Mouse (Mus musculus) cerebellum, adult 2 months (tissue): ENCODE results near the gene Sf3b4.

ENCODE experiments used
- CTCF ChIP-seq: fragments of 200-500 bp; IDR thresholded peaks from 2 replicates; pipeline ENCODE4 v1.5.1; 2011; ENCODE audit warnings: low read depth, mild to moderate bottlenecking, control low read depth, low read length, moderate library complexity, borderline replicate concordance; ENCODE audit not compliant: insufficient read depth
- POLR2A ChIP-seq: fragments of 200-500 bp; IDR thresholded peaks from 2 replicates; pipeline ENCODE4 v1.6.1; 2011; ENCODE audit warnings: low read length, control low read depth, borderline replicate concordance; ENCODE audit not compliant: insufficient read depth

DNA sequence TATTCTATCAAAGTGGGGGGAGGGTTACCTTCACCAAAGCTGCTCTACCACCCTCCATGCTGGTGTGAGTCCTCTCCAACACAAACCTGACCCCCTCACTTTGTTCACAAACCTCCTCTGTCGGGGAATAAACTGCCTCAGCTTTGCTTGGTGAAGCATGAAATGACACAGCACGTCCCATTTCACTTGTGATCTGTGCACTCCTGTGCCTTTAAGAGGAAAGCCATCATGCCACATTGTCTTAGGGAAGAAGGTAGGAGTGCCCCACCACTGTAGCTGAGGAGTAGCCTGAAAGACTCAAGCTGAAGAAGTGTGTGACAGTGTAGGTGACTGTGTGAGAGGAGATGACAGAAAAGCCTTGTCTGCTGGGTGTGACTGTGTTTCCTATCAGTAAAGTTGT is 53.3 kb downstream of the Sf3b4 start:
- TF ChIP-seq CTCF (no peak), POLR2A (no peak)
